Mouse (Mus musculus) ovary, adult 2 months (tissue): ENCODE data around the gene Tedc1. TPM values are rescaled to one million over a fixed set of nuclear protein-coding genes. Genes with fewer than 3 reads are reported as not detected.

Source experiments
- polyA plus RNA-seq: library from polyadenylated mRNA; depleted of rRNA; stranded (reverse); fragments of >200 nt; gene quantifications from 2 replicates; pipeline ENCODE4 v1.2.3, GENCODE M21; 2012; rRNA removed

The Tedc1 gene
- polyA plus RNA-seq, result 13.4 and 19.0 TPM in 2 replicates

GRCm38 (mm10) chr12:113155887-113156539 is at the start of gene Tedc1:
Gene Tedc1, plus strand, starts transcription at chr12:113156421.

DNA sequence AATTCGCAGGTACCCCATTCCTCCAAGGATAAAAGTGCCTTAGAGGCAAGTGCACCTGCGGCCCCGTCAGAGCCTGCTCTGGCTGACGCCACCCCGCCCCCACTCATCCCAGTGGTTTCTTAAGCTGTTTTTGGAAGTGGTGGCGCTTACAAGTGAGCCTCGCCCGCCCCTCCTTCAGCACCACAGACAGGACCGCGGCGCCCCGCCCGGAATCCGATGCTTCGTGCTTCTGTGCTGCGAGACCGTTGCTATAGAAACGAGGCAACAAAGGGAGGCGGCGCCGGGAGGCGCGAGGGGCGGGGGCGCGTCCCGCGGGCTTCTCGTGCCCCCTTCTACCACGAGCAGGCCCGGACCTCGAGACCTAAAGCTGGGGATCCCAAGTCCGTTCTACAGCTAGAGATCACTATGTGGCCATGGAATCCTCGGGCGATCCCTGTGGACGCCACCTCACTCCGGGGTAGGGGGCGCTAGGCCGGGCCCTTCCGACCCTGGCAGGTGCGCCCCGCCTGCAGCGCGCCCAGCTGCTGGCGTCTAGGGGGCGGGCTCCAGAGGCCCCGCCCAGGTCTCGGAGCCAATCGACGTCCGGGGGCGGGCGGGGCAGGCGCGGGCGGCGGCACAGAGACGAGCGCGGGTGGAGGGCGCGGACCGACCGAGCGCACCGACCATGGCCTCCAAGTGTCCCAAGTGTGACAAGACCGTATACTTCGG is 16.2 kb upstream of the Tedc1 start, which contains the start of gene Crip2:
TSS of gene Crip2 (plus strand) at position 329 of the 708 bp plus-strand sequence.

DNA sequence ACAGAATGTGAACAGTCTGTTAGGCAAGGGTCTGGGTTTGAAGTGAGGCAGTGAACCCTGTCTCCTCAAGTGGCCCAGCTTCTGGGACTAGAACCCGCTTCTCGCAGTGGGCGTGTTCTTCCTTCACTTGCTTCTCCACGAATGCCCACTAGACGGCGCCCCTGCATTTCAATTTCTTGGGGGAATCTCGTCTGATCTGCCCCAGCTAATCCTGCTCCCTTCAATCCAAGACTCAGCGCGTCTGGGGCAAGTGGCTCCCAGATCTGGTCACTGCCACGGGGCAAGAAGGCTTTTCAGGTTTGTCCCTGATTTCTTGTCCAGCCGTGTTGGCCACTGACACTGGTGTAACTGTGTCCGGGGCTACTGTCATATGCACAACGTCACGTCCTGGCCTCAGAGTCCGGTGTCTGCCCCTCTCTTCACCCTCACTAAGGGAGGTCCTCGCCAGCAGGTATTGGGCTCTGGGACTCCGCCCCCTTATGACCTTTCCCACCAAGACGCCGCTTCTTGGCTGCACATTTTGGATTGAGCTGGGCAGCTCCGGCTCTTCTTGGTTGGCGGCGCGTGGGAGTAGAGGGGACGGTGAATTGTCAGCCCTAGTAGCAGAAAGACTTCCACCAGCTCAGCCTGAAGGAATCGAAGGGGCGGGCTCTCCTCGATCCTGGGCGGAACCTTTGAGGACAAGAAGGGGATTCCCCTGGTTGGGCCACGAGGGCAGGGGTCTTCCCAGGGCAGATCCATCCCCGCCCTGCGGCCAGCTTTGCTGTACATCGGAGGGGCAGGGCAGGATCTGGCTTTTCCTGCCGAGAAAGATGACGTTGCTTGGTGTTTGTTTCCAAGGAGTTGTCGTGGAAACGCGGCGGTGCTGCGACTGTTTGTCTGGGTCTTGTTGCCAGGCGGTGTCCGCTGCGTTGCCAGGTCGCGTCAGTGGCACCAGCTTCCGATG is 9.8 kb upstream of the Tedc1 start, which contains the start of gene Crip1:
TSS of gene Crip1 (plus strand) at position 205 of the 946 bp plus-strand sequence.

GRCm38 (mm10) chr12:113185442-113186291 is 29.4 kb downstream of the Tedc1 start, which contains the start of gene Tmem121:
Gene Tmem121, plus strand, starts transcription at chr12:113185930.

Other genes with a start within 250 kb of the Tedc1 start
- 51.9 and 56.8 TPM in 2 replicates for gene Jag2, start 226.6 kb upstream of the Tedc1 start, polyA plus RNA-seq
- 59.3 and 65.9 TPM in 2 replicates for gene Nudt14, start 214.3 kb upstream of the Tedc1 start, polyA plus RNA-seq
- gene Btbd6, start 179.9 kb upstream of the Tedc1 start, polyA plus RNA-seq, result 154 and 177 TPM in 2 replicates
- gene Brf1, start 155.7 kb upstream of the Tedc1 start, polyA plus RNA-seq, result 187 and 302 TPM in 2 replicates
- 62.7 and 66.0 TPM in 2 replicates for gene Pacs2, start 141.9 kb upstream of the Tedc1 start, polyA plus RNA-seq
- gene Tex22, start 81.9 kb upstream of the Tedc1 start, polyA plus RNA-seq, result 0.55 TPM in 1 of 2 replicates, not detected in the other
- gene Mta1, start 58.1 kb upstream of the Tedc1 start, polyA plus RNA-seq, result 179 and 223 TPM in 2 replicates
- gene Crip2, start 16.2 kb upstream of the Tedc1 start, polyA plus RNA-seq, result 434 and 442 TPM in 2 replicates
- 603 and 886 TPM in 2 replicates for gene Crip1, start 10.1 kb upstream of the Tedc1 start, polyA plus RNA-seq
- 11.3 and 12.8 TPM in 2 replicates for gene Tmem121, start 29.5 kb downstream of the Tedc1 start, polyA plus RNA-seq